Mouse (Mus musculus) c-Kit-negative CD71-positive TER-119-positive erythroid progenitor cells, embryonic 14.5 days (primary cell): Measurements from ENCODE around the gene Ccdc171.
A peak's percentile ranks its signal among the peaks of the same experiment; 100 is the strongest.
"Not testable (repeated sequence)": the region's sequence is repeated elsewhere in the genome, so short reads cannot be mapped to it uniquely, and the experiment has no call there.

Source experiments
- DNase-seq: peaks from one replicate; pipeline ENCODE4 v3.0.0-alpha.2; 2013; ENCODE audit warnings: low read depth, low spot score

Ccdc171 gene

GRCm38 (mm10) chr4:83525690-83526055 is 328 bp downstream of the Ccdc171 start:
- DNase-seq, result peak; percentile 26

DNA sequence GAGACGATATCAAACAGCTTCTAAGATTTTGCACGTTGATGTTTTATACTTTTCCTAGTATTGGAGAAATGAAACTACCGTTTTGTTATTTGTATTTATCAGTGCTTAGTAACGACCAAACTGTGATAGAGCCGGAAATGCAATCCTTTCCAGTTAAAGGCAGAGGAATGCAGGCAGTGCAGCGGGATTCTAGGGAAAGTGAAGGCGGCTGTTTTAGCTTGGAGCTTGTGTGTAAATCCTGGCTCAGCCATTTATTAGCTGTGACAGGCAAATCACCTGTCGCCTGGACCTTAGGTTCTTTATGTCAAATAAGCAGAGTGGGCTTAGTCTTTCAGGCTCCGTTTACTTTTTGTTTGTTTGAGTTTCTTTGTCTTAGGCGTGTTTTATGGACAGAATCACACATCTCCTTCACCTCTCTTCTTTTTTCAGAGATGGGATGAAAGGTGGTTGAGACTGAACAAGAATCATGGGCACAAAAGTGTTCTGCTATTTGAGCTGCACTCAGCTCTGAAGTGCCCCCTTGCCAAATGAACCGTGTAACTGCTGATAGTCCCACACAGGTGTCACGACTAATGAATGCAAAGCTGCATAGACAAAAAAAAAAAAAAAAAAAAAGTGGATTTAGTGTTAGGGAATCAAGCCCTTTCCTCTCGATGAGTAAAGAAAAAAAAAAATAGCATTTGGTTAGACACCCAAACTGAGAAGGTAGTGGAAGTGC is 1.1 kb downstream of the Ccdc171 start:
- DNase-seq, result no peak

DNA sequence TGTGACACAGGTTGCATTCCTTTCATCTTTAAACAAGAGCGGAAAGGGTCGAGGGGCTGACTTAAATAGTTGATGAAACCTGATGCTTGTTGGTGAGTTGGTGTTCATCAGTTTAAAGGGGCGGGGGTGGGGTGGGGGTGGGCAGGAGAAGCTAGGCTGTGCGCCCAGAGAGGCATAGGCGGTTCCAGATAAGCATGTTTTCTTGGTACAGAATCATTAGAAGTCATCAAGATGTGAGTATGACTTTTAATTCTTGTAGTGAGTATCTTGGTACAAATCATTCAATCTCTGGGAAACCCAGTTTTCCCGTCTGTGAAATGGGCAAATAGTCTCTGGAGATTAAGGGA is 1.6 kb downstream of the Ccdc171 start:
- no peak for DNase-seq

GRCm38 (mm10) chr4:83527921-83528320 is 2.6 kb downstream of the Ccdc171 start:
- peak; percentile 64 for DNase-seq

DNA sequence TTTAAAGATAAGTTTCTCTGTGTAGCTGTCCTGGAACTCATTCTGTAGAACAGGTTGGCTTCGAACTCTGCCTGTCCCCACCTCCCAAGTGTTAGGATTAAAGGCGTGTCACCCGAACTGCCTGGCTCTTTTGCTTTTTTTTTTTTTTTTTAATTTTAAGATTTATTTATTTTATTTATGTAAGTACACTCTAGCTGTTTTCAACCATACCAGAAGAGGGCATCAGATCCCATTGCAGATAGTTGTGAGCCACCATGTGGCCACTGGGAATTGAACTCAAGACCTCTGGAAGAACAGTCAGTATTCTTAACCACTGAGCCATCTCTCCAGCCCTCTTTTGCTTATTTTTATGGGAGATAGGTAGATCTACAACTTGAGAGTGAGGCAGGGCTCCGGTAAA is 4.7 kb downstream of the Ccdc171 start:
- DNase-seq, result not testable (repeated sequence)

DNA sequence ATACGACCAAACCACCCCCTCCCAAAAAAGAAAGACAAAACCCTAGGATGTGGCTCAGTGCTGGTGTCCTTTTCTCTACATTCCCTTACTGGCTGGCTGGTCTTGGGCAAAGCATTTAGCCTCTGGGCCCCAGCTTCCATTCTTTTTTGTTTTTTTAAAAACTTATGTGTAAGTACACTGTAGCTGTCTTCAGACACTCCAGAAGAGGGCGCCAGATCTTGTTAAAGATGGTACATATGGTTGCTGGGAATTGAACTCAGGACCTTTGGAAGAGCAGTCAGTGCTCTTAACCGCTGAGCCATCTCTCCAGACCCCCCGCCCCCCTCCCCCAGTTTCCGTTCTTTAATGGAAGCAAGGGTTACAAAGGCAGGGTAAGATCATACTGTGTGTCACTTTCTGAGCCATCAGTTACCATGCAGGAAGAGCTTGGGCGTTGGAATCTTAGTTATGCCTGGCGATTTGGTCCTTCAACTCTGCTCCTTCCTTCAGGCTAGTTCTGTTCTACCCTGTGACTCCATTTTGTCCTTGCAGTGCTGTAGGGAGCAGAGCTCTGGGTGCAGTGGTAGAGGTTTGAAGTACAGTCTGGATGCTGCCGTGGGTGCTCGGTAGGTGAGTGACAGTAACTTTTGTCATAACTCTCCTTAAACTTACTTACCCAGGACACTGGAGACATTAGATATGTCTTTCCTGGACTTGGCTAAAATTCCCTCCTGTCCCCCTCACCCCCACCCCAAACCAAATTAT is 8.0 kb downstream of the Ccdc171 start:
- DNase-seq, result no peak

- no peak for DNase-seq
Measured at GRCm38 (mm10) chr4:83534024-83534423, 8.7 kb downstream of the Ccdc171 start.

- DNase-seq, result no peak
Measured at GRCm38 (mm10) chr4:83549501-83549900, 24.2 kb downstream of the Ccdc171 start.

- no peak for DNase-seq
Measured at GRCm38 (mm10) chr4:83567190-83568113, 42.1 kb downstream of the Ccdc171 start.

- DNase-seq, result not testable (repeated sequence)
Measured at GRCm38 (mm10) chr4:83568145-83568544, 42.8 kb downstream of the Ccdc171 start.

DNA sequence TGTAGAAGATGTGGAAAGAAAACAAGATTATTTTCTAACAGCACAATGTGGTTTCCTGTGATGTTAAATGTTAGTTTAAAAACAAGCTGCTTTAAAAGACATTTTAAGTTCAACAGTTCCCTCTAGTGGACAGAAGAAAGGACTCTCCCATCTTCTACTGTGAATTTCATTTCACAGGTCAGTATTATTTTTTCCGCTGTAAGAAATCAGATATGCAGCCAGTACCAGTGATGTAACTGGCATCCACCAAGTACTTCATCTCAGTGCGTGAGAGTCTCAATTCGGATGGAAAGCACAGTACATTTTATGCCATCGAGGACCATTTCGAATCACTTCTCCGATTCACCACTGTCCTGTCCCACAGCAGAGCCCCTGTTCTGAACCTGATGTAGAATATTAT is 45.2 kb downstream of the Ccdc171 start:
- DNase-seq, result no peak

- no peak for DNase-seq
Measured at GRCm38 (mm10) chr4:83571033-83571432, 45.7 kb downstream of the Ccdc171 start.

DNA sequence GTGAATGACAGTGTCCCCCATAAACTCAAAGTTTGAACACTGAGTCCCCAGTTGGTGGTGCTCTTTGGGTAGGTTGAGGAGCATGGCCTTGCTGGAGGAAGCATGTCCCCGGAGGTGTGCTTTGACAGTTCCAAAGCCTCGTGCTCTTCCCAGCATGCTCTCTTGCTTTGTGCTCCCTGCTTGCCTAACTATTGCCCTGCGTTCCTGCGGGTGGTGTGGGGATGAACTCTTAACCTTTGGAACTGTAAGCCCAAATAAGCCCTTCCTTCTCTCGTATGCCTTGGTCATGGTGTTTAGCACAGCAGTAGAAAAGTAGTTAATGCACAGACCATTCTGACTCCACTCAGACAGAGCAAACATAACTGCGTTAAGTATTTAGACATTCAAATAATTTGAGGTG is 47.2 kb downstream of the Ccdc171 start:
- DNase-seq, result no peak

DNA sequence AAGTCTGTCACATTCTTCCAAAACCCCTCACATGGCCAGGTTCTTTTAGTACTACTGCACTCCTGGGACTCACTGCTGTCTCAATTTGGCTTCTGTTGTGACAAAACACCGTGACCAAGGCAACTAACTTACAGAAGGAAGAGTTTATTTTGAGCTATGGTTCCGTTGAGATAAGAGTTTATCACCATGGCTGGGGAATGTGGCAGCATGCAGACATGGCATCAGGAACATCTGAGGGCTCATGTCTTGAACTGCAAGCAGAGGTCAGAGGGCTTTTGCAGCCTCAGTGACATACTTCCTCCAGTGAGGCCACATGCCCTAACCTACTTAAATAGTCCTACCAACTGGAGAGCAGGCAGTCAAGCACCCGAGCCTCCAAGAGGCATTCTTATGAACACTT is 51.0 kb downstream of the Ccdc171 start:
- DNase-seq, result no peak

DNA sequence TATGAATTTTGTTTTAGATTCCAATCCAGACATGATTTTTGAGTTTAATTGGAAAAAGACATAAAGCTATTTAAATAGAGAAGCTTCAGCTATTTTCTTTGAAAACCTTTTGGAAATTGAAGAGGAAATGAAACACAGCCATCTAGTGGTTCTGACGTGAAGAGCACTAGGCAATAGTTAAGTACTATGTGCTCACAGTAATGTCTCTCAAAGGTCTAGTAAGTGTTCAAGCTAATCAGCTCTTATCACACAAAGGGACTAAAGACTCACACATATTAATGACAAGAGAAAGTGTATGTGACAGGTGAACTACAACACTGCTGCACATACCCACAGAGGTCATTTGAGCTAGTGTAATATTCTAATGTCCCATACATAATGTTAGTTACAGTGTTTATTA is 54.8 kb downstream of the Ccdc171 start:
- DNase-seq, result no peak

- DNase-seq, result no peak
Measured at GRCm38 (mm10) chr4:83587563-83587962, 62.2 kb downstream of the Ccdc171 start.

- no peak for DNase-seq
Measured at GRCm38 (mm10) chr4:83596486-83596885, 71.1 kb downstream of the Ccdc171 start.

GRCm38 (mm10) chr4:83611111-83611510 is 85.8 kb downstream of the Ccdc171 start:
- no peak for DNase-seq

DNA sequence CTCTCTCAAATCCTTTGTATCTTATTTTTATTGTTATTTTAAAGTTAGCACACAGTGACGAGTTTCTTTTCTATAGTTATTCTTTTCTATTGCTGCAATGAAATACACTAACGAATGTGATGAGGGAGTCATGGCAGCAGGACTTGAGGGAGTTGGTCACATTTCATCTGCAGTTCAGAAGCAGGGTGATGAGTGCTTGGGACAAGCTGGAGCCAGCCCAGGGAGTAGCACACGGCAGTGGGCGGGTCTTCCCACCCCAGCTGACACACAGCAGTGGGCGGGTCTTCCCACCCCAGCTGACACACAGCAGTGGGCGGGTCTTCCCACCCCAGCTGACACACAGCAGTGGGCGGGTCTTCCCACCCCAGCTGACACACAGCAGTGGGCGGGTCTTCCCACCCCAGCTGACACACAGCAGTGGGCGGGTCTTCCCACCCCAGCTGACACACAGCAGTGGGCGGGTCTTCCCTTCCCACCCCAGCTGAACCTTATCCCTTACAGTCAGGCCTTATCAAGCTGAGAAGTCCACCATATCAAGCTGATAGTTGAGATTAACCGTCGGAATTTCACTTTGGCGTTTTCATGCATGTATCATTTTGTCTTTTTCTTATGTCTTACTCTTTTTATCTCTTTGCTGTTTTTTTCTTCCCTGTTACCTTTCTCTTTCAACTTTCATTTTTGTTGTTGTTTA is 97.8 kb downstream of the Ccdc171 start:
- peak; percentile 1 for DNase-seq

DNA sequence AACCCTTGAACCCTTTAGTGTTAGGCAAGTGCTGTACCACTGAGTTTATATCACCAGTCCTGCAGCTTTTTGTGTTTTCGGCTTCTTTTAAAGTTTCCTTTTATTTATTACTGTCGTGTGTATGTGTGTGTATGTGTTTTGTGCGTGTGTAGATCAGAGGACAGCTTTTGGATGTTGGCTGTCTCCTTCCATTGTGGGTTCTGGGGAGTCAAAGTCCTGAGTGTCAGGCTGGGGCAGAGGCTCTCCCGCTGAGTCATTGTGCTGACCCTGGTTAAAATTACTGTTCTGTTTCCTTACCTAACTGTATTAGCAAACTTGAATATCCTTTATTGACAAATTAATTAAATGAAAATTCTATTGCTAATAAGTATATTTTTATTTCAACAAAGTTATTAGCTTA is 98.4 kb downstream of the Ccdc171 start:
- DNase-seq, result no peak

DNA sequence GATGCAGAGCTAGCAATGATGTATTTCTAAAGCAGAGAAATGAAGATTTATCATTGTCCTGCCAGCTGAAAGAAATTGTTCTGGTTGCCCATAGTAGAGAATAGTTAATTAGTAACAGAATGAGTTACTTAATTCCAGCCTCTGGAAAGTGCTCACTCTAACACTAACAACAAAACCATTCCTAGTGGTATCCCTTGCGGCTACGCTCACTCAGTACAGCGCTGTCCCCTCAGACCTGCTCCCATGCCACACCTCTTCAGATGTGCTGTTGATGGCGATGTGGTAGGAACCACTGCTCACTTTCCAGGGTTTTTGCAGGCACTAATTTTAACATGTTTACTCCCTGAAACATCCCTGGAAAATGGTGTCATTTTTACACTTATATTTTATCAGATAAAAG is 126.1 kb downstream of the Ccdc171 start:
- no peak for DNase-seq

- no peak for DNase-seq
Measured at GRCm38 (mm10) chr4:83655396-83655795, 130.1 kb downstream of the Ccdc171 start.
